Mouse (Mus musculus): ENCODE measurements around the gene Ccdc187.

The Ccdc187 gene

GRCm38 (mm10) chr2:26294457-26294856, at the start of gene Ccdc187:
TSS of gene Ccdc187 (minus strand) at chr2:26294557.
- no peak for DNase-seq (ENCODE audit: low spot score)

- DNase-seq (ENCODE audit: low spot score): no peak
Observed at GRCm38 (mm10) chr2:26342609-26343490, 48.5 kb upstream of the Ccdc187 start.

GRCm38 (mm10) chr2:26342044-26342443, 47.7 kb upstream of the Ccdc187 start:
- peak; percentile 80 for DNase-seq (ENCODE audit: low spot score)

- DNase-seq (ENCODE audit: low spot score): no peak
Observed at GRCm38 (mm10) chr2:26341510-26341981, 47.2 kb upstream of the Ccdc187 start.

GRCm38 (mm10) chr2:26339204-26339551, 44.8 kb upstream of the Ccdc187 start:
- DNase-seq (ENCODE audit: low spot score): no peak

- DNase-seq (ENCODE audit: low spot score): no peak
Observed at GRCm38 (mm10) chr2:26338302-26339203, 44.2 kb upstream of the Ccdc187 start.

- no peak for DNase-seq (ENCODE audit: low spot score)
Observed at GRCm38 (mm10) chr2:26330702-26331101, 36.3 kb upstream of the Ccdc187 start.

GRCm38 (mm10) chr2:26330056-26330468, 35.7 kb upstream of the Ccdc187 start:
- DNase-seq (ENCODE audit: low spot score): no peak

- no peak for DNase-seq (ENCODE audit: low spot score)
Observed at GRCm38 (mm10) chr2:26329402-26329801, 35.0 kb upstream of the Ccdc187 start.

GRCm38 (mm10) chr2:26327852-26328251, 33.5 kb upstream of the Ccdc187 start:
- no peak for DNase-seq (ENCODE audit: low spot score)

- no peak for DNase-seq (ENCODE audit: low spot score)
Observed at GRCm38 (mm10) chr2:26325386-26326181, 31.2 kb upstream of the Ccdc187 start.

GRCm38 (mm10) chr2:26324917-26325316, 30.6 kb upstream of the Ccdc187 start:
- no peak for DNase-seq (ENCODE audit: low spot score)

GRCm38 (mm10) chr2:26323589-26324325, 29.4 kb upstream of the Ccdc187 start:
- no peak for DNase-seq (ENCODE audit: low spot score)

GRCm38 (mm10) chr2:26320245-26321185, 26.2 kb upstream of the Ccdc187 start:
- no peak for DNase-seq (ENCODE audit: low spot score)

- DNase-seq (ENCODE audit: low spot score): no peak
Observed at GRCm38 (mm10) chr2:26319519-26320244, 25.3 kb upstream of the Ccdc187 start.

- DNase-seq (ENCODE audit: low spot score): no peak
Observed at GRCm38 (mm10) chr2:26319109-26319508, 24.8 kb upstream of the Ccdc187 start.

- no peak for DNase-seq (ENCODE audit: low spot score)
Observed at GRCm38 (mm10) chr2:26317991-26318672, 23.8 kb upstream of the Ccdc187 start.

- no peak for DNase-seq (ENCODE audit: low spot score)
Observed at GRCm38 (mm10) chr2:26317371-26317770, 23.0 kb upstream of the Ccdc187 start.

Data from left cerebral cortex, adult 11 months (tissue).